Mouse (Mus musculus): ENCODE results near the gene Mtmr2. TPM values are rescaled to one million over a fixed set of nuclear protein-coding genes. Genes with fewer than 3 reads are reported as not detected.

Mtmr2 gene
- polyA plus RNA-seq, 1 experiment from 2014 or later: 57.5 TPM

- Histone ChIP-seq H3K27me3 (replicated peaks; ENCODE audit: control insufficient read depth, insufficient read depth, low read length) (no peaks in the 10 kb centered on the region), H3K4me3 (ENCODE audit: low read depth, low read length) (no peak overlapping the region), H3K36me3 (ENCODE audit: control insufficient read depth, insufficient read depth, low read length) (no peaks in the 10 kb centered on the region), H3K4me2 (ENCODE audit: low read length) (no peak overlapping the region), H3K4me1 (ENCODE audit: control insufficient read depth, insufficient read depth, low read length) (no peaks in the 10 kb centered on the region), H3K9me3 (replicated peaks; ENCODE audit: control insufficient read depth, low read length) (no peaks in the 10 kb centered on the region), H3K27ac (ENCODE audit: low read depth, low read length) (no peak overlapping the region), H3K9ac (ENCODE audit: low read length) (no peak overlapping the region)
- DNase-seq (ENCODE audit: low spot score) (peak; percentile 92), ATAC-seq (peak; percentile 78)
- whole genome bisulfite sequencing: 26% methylated on average over 8 of the region's 8 CpGs
Observed at GRCm38 (mm10) chr9:13716316-13717099, 31.7 kb upstream of the Mtmr2 start.

DNA sequence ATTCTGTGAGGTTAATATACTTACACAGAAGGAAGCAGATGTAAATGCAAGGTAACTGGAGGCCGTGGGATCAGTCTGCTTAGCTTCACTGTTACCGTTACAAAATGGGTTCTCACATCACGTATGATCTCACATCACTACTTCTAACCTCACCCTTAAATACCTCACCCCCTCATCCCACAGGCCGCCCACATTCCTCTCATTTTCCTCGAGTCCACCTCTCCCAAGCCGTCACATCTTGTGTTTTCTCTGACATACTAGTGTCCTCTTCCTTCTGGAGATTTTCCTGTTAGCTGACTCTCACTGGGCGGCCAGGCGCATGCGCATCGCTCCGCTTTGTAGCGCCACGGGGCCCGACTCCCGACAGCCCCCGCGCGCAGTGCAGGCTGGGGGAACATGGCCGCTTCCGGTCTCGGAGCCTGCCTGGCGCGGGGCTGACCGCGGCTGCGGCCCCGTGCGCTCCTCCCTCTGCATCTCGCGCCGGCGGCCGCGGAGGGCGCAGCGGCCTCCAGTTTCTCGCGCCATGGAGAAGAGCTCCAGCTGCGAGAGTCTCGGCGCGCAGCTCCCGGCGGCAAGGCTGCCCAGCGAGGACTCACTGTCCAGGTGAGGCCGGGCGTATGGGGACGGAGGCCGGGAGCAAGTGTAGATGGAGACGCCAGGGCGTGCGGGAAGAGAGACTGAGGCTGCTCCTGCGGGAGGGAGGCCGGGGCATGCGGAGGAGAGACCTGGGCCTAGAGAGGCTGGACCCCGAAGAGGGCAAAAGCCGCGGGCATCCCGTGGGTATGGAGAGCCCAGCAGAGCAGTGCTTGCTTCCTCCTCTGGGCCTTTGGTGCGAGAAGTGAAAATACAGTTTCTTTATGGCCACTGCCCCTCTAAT lies 826 bp downstream of the Mtmr2 start:
- H3K27ac ChIP-seq (ENCODE audit: low read depth, low read length): peak overlapping the region; percentile 87
- no peaks in the 10 kb centered on the region for H3K27me3 ChIP-seq (replicated peaks; ENCODE audit: control insufficient read depth, insufficient read depth, low read length)
- peak overlapping the region; percentile 69 for H3K4me2 ChIP-seq (ENCODE audit: low read length)
- H3K36me3 ChIP-seq (ENCODE audit: control insufficient read depth, insufficient read depth, low read length): no peaks in the 10 kb centered on the region
- H3K9me3 ChIP-seq (replicated peaks; ENCODE audit: control insufficient read depth, low read length): peaks cover 3% of the 10 kb centered on the region; the same call in 1 of the 2 replicates
- H3K9ac ChIP-seq (ENCODE audit: low read length): peak overlapping the region; percentile 98
- ATAC-seq (peak; percentile 100), DNase-seq (ENCODE audit: low spot score) (peak; percentile 97)
- peaks cover 8% of the 10 kb centered on the region for H3K4me1 ChIP-seq (ENCODE audit: control insufficient read depth, insufficient read depth, low read length)
- H3K4me3 ChIP-seq (ENCODE audit: low read depth, low read length): peak overlapping the region; percentile 98
- 1% methylated on average over 60 of the region's 60 CpGs for WGBS

GRCm38 (mm10) chr9:13749675-13749998 lies 1.4 kb downstream of the Mtmr2 start:
- H3K9ac ChIP-seq (ENCODE audit: low read length): peak overlapping the region; percentile 98
- no peaks in the 10 kb centered on the region for H3K36me3 ChIP-seq (ENCODE audit: control insufficient read depth, insufficient read depth, low read length)
- peaks cover 8% of the 10 kb centered on the region for H3K4me1 ChIP-seq (ENCODE audit: control insufficient read depth, insufficient read depth, low read length)
- H3K27me3 ChIP-seq (replicated peaks; ENCODE audit: control insufficient read depth, insufficient read depth, low read length): no peaks in the 10 kb centered on the region
- no peak for DNase-seq (ENCODE audit: low spot score)
- H3K4me3 ChIP-seq (ENCODE audit: low read depth, low read length): peak overlapping the region; percentile 98
- 6% methylated on average over 7 of the region's 7 CpGs for WGBS
- no peak overlapping the region for H3K27ac ChIP-seq (ENCODE audit: low read depth, low read length)
- peaks cover 3% of the 10 kb centered on the region; the same call in 1 of the 2 replicates for H3K9me3 ChIP-seq (replicated peaks; ENCODE audit: control insufficient read depth, low read length)
- ATAC-seq: 0 out of 2 replicates have a peak, but pooled peaks have one; percentile 1
- peak overlapping the region; percentile 69 for H3K4me2 ChIP-seq (ENCODE audit: low read length)

DNA sequence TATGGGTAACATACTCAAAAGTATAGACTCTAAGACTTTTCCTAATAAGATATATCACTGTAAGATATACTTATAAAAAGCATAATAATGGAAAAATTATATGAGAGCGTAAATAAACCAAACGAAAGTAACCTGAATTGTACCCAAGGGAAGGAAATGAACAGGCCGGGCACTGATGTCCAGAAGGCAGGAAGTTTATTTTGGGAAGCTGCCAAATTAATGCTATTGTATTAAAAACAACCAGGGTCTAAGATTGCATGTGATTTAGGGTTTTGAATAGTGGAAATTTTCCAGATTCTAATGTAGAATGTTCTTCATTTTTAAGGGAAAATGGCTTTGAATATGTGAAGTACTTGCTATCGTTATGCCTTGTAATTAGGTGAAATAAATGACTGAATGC lies 4.3 kb downstream of the Mtmr2 start:
- H3K27ac ChIP-seq (ENCODE audit: low read depth, low read length): no peak overlapping the region
- no peak for DNase-seq (ENCODE audit: low spot score)
- no peaks in the 10 kb centered on the region for H3K36me3 ChIP-seq (ENCODE audit: control insufficient read depth, insufficient read depth, low read length)
- ATAC-seq: no peak
- peaks cover 3% of the 10 kb centered on the region; the same call in 1 of the 2 replicates for H3K9me3 ChIP-seq (replicated peaks; ENCODE audit: control insufficient read depth, low read length)
- no peak overlapping the region for H3K9ac ChIP-seq (ENCODE audit: low read length)
- H3K27me3 ChIP-seq (replicated peaks; ENCODE audit: control insufficient read depth, insufficient read depth, low read length): no peaks in the 10 kb centered on the region
- peaks cover 8% of the 10 kb centered on the region for H3K4me1 ChIP-seq (ENCODE audit: control insufficient read depth, insufficient read depth, low read length)
- 84% methylated on average over 4 of the region's 4 CpGs for WGBS
- H3K4me2 ChIP-seq (ENCODE audit: low read length): no peak overlapping the region
- H3K4me3 ChIP-seq (ENCODE audit: low read depth, low read length): no peak overlapping the region

GRCm38 (mm10) chr9:13760430-13760829 lies 12.2 kb downstream of the Mtmr2 start:
- Histone ChIP-seq H3K4me1 (ENCODE audit: control insufficient read depth, insufficient read depth, low read length) (peaks cover 5% of the 10 kb centered on the region; the same call in 1 of the 2 replicates), H3K36me3 (ENCODE audit: control insufficient read depth, insufficient read depth, low read length) (no peaks in the 10 kb centered on the region), H3K4me2 (ENCODE audit: low read length) (no peak overlapping the region), H3K27me3 (replicated peaks; ENCODE audit: control insufficient read depth, insufficient read depth, low read length) (no peaks in the 10 kb centered on the region), H3K9ac (ENCODE audit: low read length) (no peak overlapping the region), H3K4me3 (ENCODE audit: low read depth, low read length) (no peak overlapping the region), H3K9me3 (replicated peaks; ENCODE audit: control insufficient read depth, low read length) (no peaks in the 10 kb centered on the region; the same call in 1 of the 2 replicates), H3K27ac (ENCODE audit: low read depth, low read length) (no peak overlapping the region)
- no peak for ATAC-seq
- 96% methylated on average over 3 of the region's 3 CpGs for WGBS
- no peak for DNase-seq (ENCODE audit: low spot score)

DNA sequence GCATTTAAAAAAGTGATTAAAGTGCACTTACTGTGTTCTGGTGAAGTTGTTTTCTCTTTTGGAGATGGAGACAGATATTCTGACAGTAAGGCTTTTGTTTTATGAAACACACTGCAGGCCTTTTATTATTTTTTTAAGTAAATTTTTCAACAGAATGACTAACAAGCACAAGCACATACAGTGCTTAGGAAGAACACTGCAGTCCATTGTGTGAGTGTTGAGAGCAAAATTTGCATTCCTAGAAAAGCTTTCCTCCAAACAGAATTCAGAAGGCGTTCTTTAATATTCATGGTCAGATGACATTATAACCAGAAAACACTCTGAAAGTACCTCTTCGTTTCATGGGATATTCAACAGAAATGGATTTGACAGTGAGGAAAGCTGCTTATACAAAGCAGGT lies 17.4 kb downstream of the Mtmr2 start:
- Histone ChIP-seq H3K4me1 (ENCODE audit: control insufficient read depth, insufficient read depth, low read length) (peaks cover 6% of the 10 kb centered on the region; the same call in 1 of the 2 replicates), H3K9ac (ENCODE audit: low read length) (no peak overlapping the region), H3K27ac (ENCODE audit: low read depth, low read length) (no peak overlapping the region), H3K9me3 (replicated peaks; ENCODE audit: control insufficient read depth, low read length) (no peaks in the 10 kb centered on the region), H3K4me3 (ENCODE audit: low read depth, low read length) (no peak overlapping the region), H3K4me2 (ENCODE audit: low read length) (no peak overlapping the region), H3K36me3 (ENCODE audit: control insufficient read depth, insufficient read depth, low read length) (no peaks in the 10 kb centered on the region), H3K27me3 (replicated peaks; ENCODE audit: control insufficient read depth, insufficient read depth, low read length) (no peaks in the 10 kb centered on the region)
- DNase-seq (ENCODE audit: low spot score) (peak; percentile 9), ATAC-seq (peak; percentile 37)
- 45% methylated on average over 2 of the region's 2 CpGs for WGBS

DNA sequence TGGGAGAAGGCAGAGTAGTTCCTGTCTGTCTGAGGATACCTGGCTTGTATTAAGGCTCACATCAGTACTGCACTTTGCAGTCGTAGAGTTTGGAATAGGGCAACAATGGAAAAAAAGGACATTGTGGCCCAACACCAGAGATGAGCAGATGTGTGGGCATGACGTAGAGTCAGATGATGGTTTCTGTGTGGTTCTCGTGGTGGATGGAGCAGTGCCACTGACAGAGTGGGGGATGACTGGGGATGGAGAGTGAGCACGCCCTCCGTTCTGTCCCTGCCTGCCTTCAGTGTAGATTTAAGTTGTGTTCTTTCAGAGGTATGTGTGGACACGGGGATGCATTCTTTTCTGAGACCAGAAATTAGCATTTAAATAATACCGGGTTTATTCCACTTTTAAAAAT lies 18.4 kb downstream of the Mtmr2 start:
- Histone ChIP-seq H3K4me2 (ENCODE audit: low read length) (no peak overlapping the region), H3K27me3 (replicated peaks; ENCODE audit: control insufficient read depth, insufficient read depth, low read length) (no peaks in the 10 kb centered on the region), H3K9me3 (replicated peaks; ENCODE audit: control insufficient read depth, low read length) (no peaks in the 10 kb centered on the region), H3K9ac (ENCODE audit: low read length) (no peak overlapping the region), H3K4me3 (ENCODE audit: low read depth, low read length) (no peak overlapping the region), H3K27ac (ENCODE audit: low read depth, low read length) (no peak overlapping the region), H3K36me3 (ENCODE audit: control insufficient read depth, insufficient read depth, low read length) (no peaks in the 10 kb centered on the region), H3K4me1 (ENCODE audit: control insufficient read depth, insufficient read depth, low read length) (peaks cover 6% of the 10 kb centered on the region; the same call in 1 of the 2 replicates)
- WGBS: 81% methylated on average over 7 of the region's 7 CpGs
- no peak for DNase-seq (ENCODE audit: low spot score)
- no peak for ATAC-seq

DNA sequence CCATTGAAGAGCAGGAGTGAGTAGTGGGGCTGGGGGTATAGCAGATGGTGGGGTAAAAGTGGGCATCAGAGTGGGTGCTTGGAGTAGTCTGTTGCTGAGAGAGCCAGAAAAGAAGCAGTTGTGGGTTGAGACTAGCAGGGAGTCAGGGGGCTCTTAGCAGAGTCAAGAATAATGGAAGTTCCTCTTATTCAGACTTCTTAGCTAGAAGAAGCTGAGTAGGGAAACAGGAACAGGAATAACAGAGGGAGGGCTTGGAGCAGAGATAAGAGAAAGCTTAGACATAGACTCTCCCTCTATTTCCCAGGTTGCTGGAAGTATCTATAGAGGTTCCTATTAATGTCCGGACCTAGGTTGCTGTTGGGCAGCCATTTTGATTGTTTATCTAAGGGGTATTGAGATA lies 26.5 kb downstream of the Mtmr2 start:
- WGBS: 100% methylated on average over 1 of the region's 1 CpGs
- H3K9me3 ChIP-seq (replicated peaks; ENCODE audit: control insufficient read depth, low read length): no peaks in the 10 kb centered on the region
- H3K27ac ChIP-seq (ENCODE audit: low read depth, low read length): no peak overlapping the region
- H3K36me3 ChIP-seq (ENCODE audit: control insufficient read depth, insufficient read depth, low read length): no peaks in the 10 kb centered on the region
- H3K4me2 ChIP-seq (ENCODE audit: low read length): no peak overlapping the region
- no peak overlapping the region for H3K4me3 ChIP-seq (ENCODE audit: low read depth, low read length)
- DNase-seq (ENCODE audit: low spot score): no peak
- ATAC-seq: no peak
- no peaks in the 10 kb centered on the region for H3K4me1 ChIP-seq (ENCODE audit: control insufficient read depth, insufficient read depth, low read length)
- H3K9ac ChIP-seq (ENCODE audit: low read length): no peak overlapping the region
- no peaks in the 10 kb centered on the region for H3K27me3 ChIP-seq (replicated peaks; ENCODE audit: control insufficient read depth, insufficient read depth, low read length)

All from forebrain, embryonic 14.5 days (tissue).